Mouse (Mus musculus) embryonic facial prominence, embryonic 14.5 days (tissue): ENCODE data around the gene Zfyve26. TPM values are rescaled to one million over a fixed set of nuclear protein-coding genes. Genes with fewer than 3 reads are reported as not detected.
"Not testable (repeated sequence)": the region's sequence is repeated elsewhere in the genome, so short reads cannot be mapped to it uniquely, and the experiment has no call there.

ENCODE experiments used
- ATAC-seq: fragments of 200-750 bp; cut with Nextera tagmentation; 2 replicates; pipeline ENCODE4 v1.8.0; 2017; ENCODE audit warnings: low read depth, moderate number of reproducible peaks, moderate TSS enrichment
- DNase-seq: peaks from one replicate; pipeline ENCODE4 v3.0.0-alpha.2; 2015; ENCODE audit warnings: low spot score
- H3K27ac ChIP-seq: fragments of 300-500 bp; sonication (generic); replicated peaks from 2 replicates; pipeline ENCODE4 v1.5.1; 2014; ENCODE audit warnings: low read depth, mild to moderate bottlenecking, low read length, moderate library complexity
- H3K27me3 ChIP-seq: fragments of 300-500 bp; sonication (generic); replicated peaks from 2 replicates; pipeline ENCODE4 v1.6.1; 2014; ENCODE audit warnings: low read length; ENCODE audit not compliant: control insufficient read depth, insufficient read depth
- H3K36me3 ChIP-seq: fragments of 300-500 bp; sonication (generic); 2 replicates; pipeline ENCODE4 v1.6.1; 2014; ENCODE audit warnings: low read length, mixed read lengths; ENCODE audit not compliant: control insufficient read depth, insufficient read depth
- H3K4me1 ChIP-seq: fragments of 300-500 bp; sonication (generic); 2 replicates; pipeline ENCODE4 v1.6.1; 2014; ENCODE audit warnings: antibody characterized with exemption, low read length; ENCODE audit not compliant: control insufficient read depth, insufficient read depth
- H3K4me2 ChIP-seq: fragments of 300-500 bp; sonication (generic); 2 replicates; pipeline ENCODE4 v1.6.1; 2014; ENCODE audit warnings: low read depth, mild to moderate bottlenecking, low read length, moderate library complexity, mixed read lengths
- H3K4me3 ChIP-seq: fragments of 300-500 bp; sonication (generic); 2 replicates; pipeline ENCODE4 v1.5.1; 2014; ENCODE audit warnings: low read depth, mild to moderate bottlenecking, low read length
- H3K9ac ChIP-seq: fragments of 300-500 bp; sonication (generic); 2 replicates; pipeline ENCODE4 v1.6.1; 2014; ENCODE audit warnings: low read depth, mild to moderate bottlenecking, low read length, moderate library complexity, mixed read lengths
- H3K9me3 ChIP-seq: fragments of 300-500 bp; sonication (generic); 2 replicates; pipeline ENCODE4 v1.6.1; 2016; ENCODE audit warnings: low read length; ENCODE audit not compliant: control insufficient read depth
- WGBS: fragments of 180-500 bp; shearing (Covaris S2); extraction: QIAGEN DNeasy Blood & Tissue Kit; methylation state at CpG from one replicate; pipeline ENCODE4 v1.1.7; 2014; 5-methylcytosine and 5-hydroxymethylcytosine counted together
- polyA plus RNA-seq: library from polyadenylated mRNA; unstranded; fragments of >200 nt; fragmentation: Nextera tagmentation; extraction: Ambion mirVana; gene quantifications from 2 replicates; pipeline ENCODE4 v1.2.1, GENCODE M21; 2014

Gene Zfyve26
- polyA plus RNA-seq, 1 experiment from 2014 or later: 14.7 TPM

GRCm38 (mm10) chr12:79201882-79202281 lies 94.2 kb downstream of the Zfyve26 start:
- Histone ChIP-seq H3K27me3 (no peaks in the 10 kb centered on the region), H3K27ac (no peak overlapping the region), H3K36me3 (no peaks in the 10 kb centered on the region), H3K4me2 (no peak overlapping the region), H3K9me3 (no peaks in the 10 kb centered on the region), H3K4me3 (no peak overlapping the region), H3K4me1 (no peaks in the 10 kb centered on the region), H3K9ac (no peak overlapping the region)
- ATAC-seq (no peak), DNase-seq (no peak)
- WGBS: 61% methylated on average over 3 of the region's 3 CpGs

GRCm38 (mm10) chr12:79197105-79197504 lies 99.0 kb downstream of the Zfyve26 start:
- Histone ChIP-seq H3K27me3 (no peaks in the 10 kb centered on the region), H3K4me1 (no peaks in the 10 kb centered on the region; the same call in 1 of the 2 replicates), H3K9me3 (no peaks in the 10 kb centered on the region), H3K4me3 (no peak overlapping the region), H3K4me2 (no peak overlapping the region), H3K36me3 (no peaks in the 10 kb centered on the region), H3K27ac (no peak overlapping the region), H3K9ac (no peak overlapping the region)
- 89% methylated on average over 5 of the region's 5 CpGs for WGBS
- no peak for ATAC-seq
- DNase-seq: no peak

DNA sequence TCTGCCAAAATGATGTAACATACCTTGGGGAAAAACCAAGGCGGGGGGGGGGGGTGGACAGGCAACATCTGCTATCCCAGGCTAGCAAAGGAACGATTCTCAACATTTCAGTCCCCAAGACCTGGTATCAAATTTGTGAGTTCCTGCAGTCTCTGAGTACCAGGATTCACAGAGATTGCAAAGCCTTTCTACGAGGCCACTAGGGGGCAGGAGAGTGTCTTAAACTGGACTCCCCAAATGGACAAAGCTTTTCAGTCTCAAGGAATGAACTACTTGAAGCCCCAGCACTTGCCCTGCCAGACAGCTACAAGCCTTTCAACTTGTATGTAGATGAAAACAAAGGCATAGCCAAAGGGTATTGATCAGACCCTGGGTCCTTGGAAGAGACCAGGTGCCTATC lies 102.7 kb downstream of the Zfyve26 start:
- no peak overlapping the region for H3K4me2 ChIP-seq
- no peak overlapping the region for H3K27ac ChIP-seq
- no peak overlapping the region for H3K9ac ChIP-seq
- WGBS: 4% methylated on average over 3 of the region's 3 CpGs
- no peaks in the 10 kb centered on the region for H3K27me3 ChIP-seq
- peaks cover 1% of the 10 kb centered on the region; the same call in 1 of the 2 replicates for H3K36me3 ChIP-seq
- H3K9me3 ChIP-seq: no peaks in the 10 kb centered on the region
- no peak for ATAC-seq
- no peak overlapping the region for H3K4me3 ChIP-seq
- H3K4me1 ChIP-seq: peaks cover 8% of the 10 kb centered on the region; the same call in 1 of the 2 replicates
- DNase-seq: peak; percentile 80

- Histone ChIP-seq H3K9ac (peak within 1 kb of the TSS; percentile 78), H3K4me1 (peaks cover 8% of the 10 kb centered on the region; the same call in 1 of the 2 replicates), H3K27ac (peak within 1 kb of the TSS; percentile 45; the same call in 1 of the 2 replicates), H3K4me3 (peak within 1 kb of the TSS; percentile 68), H3K27me3 (no peaks in the 10 kb centered on the region), H3K4me2 (peak within 1 kb of the TSS; percentile 86), H3K9me3 (no peaks in the 10 kb centered on the region), H3K36me3 (peaks cover 14% of the 10 kb centered on the region)
- DNase-seq (no peak), ATAC-seq (no peak)
- WGBS: 64% methylated on average over 6 of the region's 6 CpGs
Measured at GRCm38 (mm10) chr12:79192193-79192592, 103.9 kb downstream of the Zfyve26 start, which contains the start of gene Rdh11. Gene Rdh11 (minus strand): TSS chr12:79192293.

- peak overlapping the region; percentile 78 for H3K9ac ChIP-seq
- H3K4me3 ChIP-seq: peak overlapping the region; percentile 68
- H3K27ac ChIP-seq: peak overlapping the region; percentile 45; the same call in 1 of the 2 replicates
- no peaks in the 10 kb centered on the region for H3K9me3 ChIP-seq
- DNase-seq (peak; percentile 93), ATAC-seq (peak; percentile 90)
- H3K27me3 ChIP-seq: no peaks in the 10 kb centered on the region
- H3K4me1 ChIP-seq: peaks cover 8% of the 10 kb centered on the region; the same call in 1 of the 2 replicates
- H3K4me2 ChIP-seq: peak overlapping the region; percentile 86
- 5% methylated on average over 14 of the region's 14 CpGs for WGBS
- peaks cover 19% of the 10 kb centered on the region for H3K36me3 ChIP-seq
Measured at GRCm38 (mm10) chr12:79191701-79192100, 104.4 kb downstream of the Zfyve26 start.

GRCm38 (mm10) chr12:79190931-79191673 lies 105.0 kb downstream of the Zfyve26 start:
- DNase-seq: peak; percentile 93
- Histone ChIP-seq H3K27ac (peak overlapping the region; percentile 45; the same call in 1 of the 2 replicates), H3K4me3 (peak overlapping the region; percentile 68), H3K4me1 (peaks cover 8% of the 10 kb centered on the region; the same call in 1 of the 2 replicates), H3K36me3 (peaks cover 25% of the 10 kb centered on the region), H3K9ac (peak overlapping the region; percentile 78), H3K9me3 (no peaks in the 10 kb centered on the region), H3K27me3 (no peaks in the 10 kb centered on the region), H3K4me2 (peak overlapping the region; percentile 86)
- ATAC-seq: peak; percentile 91
- 0% methylated on average over 18 of the region's 18 CpGs for WGBS

GRCm38 (mm10) chr12:79185160-79185559 lies 110.9 kb downstream of the Zfyve26 start:
- H3K27me3 ChIP-seq, H3K9ac ChIP-seq, ATAC-seq, H3K4me1 ChIP-seq, H3K9me3 ChIP-seq, H3K27ac ChIP-seq, H3K4me3 ChIP-seq, H3K4me2 ChIP-seq, DNase-seq: not testable (repeated sequence)
- 92% methylated on average over 5 of the region's 6 CpGs for WGBS
- peaks cover 71% of the 10 kb centered on the region for H3K36me3 ChIP-seq
